Mouse (Mus musculus) olfactory bulb, adult 2 months (tissue): ENCODE results near the gene Mast4.

Experiments
- CTCF ChIP-seq: fragments of 200-500 bp; IDR thresholded peaks from 2 replicates; pipeline ENCODE4 v1.5.1; 2012; ENCODE audit warnings: low read depth, mild to moderate bottlenecking, low read length, moderate library complexity; ENCODE audit not compliant: insufficient read depth
- POLR2A ChIP-seq: fragments of 200-500 bp; IDR thresholded peaks from 2 replicates; pipeline ENCODE4 v1.6.1; 2012; ENCODE audit warnings: mild to moderate bottlenecking, low read depth, low read length, moderate library complexity; ENCODE audit not compliant: insufficient read depth

- TF ChIP-seq CTCF (no peak), POLR2A (no peak)
Measured at GRCm38 (mm10) chr13:103082891-103083290, 251.4 kb downstream of the Mast4 start.
